Mouse (Mus musculus) adrenal gland, postnatal 10 days (tissue): ENCODE results near the gene Tcea3. TPM values are rescaled to one million over a fixed set of nuclear protein-coding genes. Genes with fewer than 3 reads are reported as not detected.
A peak's percentile ranks its signal among the peaks of the same experiment; 100 is the strongest.

ENCODE experiments used
- DNase-seq: peaks from one replicate; pipeline ENCODE4 v3.0.0; 2021; ENCODE audit warnings: mixed read lengths
- total RNA-seq, 2 experiments: library from RNA; stranded (reverse); gene quantifications; 2 replicates each; pipeline ENCODE4 v1.2.3; 2021

The Tcea3 gene
- total RNA-seq, 2 experiments from 2014 or later, result 15.1 to 22.7 TPM

- no peak for DNase-seq
Observed at GRCm38 (mm10) chr4:136281611-136282010, 34.1 kb downstream of the Tcea3 start.

- DNase-seq, result peak; percentile 38
Observed at GRCm38 (mm10) chr4:136282621-136283480, 35.3 kb downstream of the Tcea3 start.

- no peak for DNase-seq
Observed at GRCm38 (mm10) chr4:136283783-136284182, 36.3 kb downstream of the Tcea3 start.

- DNase-seq, result peak; percentile 83
Observed at GRCm38 (mm10) chr4:136284455-136284854, 36.9 kb downstream of the Tcea3 start, which contains the start of gene Zfp46. Zfp46 (plus strand) TSS chr4:136284683.

DNA sequence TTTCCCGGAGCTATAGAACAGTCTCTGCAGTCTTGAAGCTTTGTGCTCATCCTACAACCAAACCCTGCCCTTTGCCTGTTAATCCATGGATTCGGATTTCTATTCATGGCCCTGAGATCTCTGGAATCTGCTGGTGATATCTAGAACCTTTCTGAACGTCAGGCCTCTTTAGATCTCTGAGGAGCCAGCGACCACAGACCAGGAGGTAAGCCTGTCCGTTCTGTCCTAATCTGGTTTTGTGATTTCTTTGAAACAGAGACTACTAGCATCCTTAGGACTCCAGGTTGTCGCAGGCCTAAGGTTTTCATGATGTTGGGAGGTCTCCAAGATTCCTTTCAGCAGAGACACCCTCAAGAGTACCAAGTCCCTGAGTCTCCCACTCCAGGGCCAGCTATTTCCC lies 37.4 kb downstream of the Tcea3 start:
- peak; percentile 26 for DNase-seq

- peak; percentile 94 for DNase-seq
Observed at GRCm38 (mm10) chr4:136285348-136285810, 37.9 kb downstream of the Tcea3 start.

- peak; percentile 96 for DNase-seq
Observed at GRCm38 (mm10) chr4:136285811-136286371, 38.4 kb downstream of the Tcea3 start.

DNA sequence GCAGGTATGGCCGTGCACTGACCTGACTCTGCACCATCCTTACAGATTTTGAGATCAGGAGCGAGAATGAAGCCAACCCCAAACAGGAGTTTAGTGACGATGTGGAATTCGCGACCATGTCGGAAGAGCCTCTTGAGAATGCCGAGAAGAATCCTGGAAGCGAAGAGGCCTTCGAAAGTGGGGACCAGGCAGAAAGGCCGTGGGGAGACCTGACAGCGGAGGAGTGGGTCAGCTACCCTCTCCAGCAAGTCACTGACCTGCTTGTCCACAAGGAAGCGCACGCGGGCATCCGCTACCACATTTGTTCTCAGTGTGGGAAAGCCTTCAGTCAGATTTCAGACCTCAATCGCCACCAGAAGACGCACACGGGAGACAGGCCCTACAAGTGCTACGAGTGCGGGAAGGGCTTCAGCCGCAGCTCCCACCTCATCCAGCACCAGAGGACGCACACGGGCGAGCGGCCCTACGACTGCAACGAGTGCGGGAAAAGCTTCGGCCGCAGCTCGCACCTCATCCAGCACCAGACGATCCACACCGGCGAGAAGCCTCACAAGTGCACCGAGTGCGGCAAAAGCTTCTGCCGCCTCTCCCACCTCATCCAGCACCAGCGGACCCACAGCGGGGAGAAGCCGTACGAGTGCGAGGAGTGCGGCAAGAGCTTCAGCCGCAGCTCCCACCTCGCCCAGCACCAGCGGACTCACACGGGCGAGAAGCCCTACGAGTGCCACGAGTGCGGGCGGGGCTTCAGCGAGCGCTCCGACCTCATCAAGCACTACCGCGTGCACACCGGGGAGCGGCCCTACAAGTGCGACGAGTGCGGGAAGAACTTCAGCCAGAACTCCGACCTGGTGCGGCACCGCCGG lies 42.6 kb downstream of the Tcea3 start:
- no peak for DNase-seq

GRCm38 (mm10) chr4:136290781-136291595 lies 43.5 kb downstream of the Tcea3 start:
- no peak for DNase-seq

DNA sequence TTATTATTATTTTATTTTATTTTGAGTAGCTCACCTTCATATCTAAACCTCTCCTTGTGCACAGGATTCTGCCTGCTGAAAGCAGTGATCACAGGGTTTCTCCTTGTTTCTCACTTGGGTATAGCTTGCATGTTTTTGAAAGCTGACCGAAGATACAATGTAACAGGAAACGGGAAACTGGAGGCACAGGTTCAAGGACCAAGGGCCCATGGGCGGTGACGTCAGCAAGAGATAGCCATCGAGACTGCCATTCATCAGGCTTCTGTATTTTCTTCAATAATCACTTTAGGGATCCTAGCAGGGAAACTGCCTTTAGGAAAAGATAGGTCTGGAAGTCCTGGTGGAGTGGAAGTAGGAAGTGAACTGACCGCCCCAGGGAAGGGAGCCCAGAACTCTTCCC lies 44.2 kb downstream of the Tcea3 start:
- no peak for DNase-seq

- DNase-seq, result no peak
Observed at GRCm38 (mm10) chr4:136295941-136296340, 48.4 kb downstream of the Tcea3 start.

DNA sequence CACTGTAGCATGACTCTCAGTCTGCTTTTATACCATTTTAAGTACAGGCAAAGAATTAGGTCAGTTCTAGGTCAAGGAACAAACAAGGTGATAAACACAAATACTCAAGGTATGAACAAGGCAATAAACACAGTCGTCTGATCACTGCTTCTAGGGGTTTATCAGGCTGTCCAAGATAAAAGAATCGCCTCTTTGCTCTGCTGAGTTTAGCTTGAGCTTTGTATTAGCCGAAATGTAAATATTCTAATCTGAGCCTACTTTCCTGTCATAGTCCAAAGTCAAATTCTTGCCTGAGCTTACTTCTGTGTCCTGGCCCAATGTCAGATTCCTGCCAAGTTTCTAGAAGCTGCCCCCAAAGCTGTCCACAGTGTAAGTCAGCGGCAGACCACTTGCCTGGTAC lies 54.9 kb downstream of the Tcea3 start:
- no peak for DNase-seq

- no peak for DNase-seq
Observed at GRCm38 (mm10) chr4:136304181-136304580, 56.7 kb downstream of the Tcea3 start.

- no peak for DNase-seq
Observed at GRCm38 (mm10) chr4:136308355-136308754, 60.8 kb downstream of the Tcea3 start.

DNA sequence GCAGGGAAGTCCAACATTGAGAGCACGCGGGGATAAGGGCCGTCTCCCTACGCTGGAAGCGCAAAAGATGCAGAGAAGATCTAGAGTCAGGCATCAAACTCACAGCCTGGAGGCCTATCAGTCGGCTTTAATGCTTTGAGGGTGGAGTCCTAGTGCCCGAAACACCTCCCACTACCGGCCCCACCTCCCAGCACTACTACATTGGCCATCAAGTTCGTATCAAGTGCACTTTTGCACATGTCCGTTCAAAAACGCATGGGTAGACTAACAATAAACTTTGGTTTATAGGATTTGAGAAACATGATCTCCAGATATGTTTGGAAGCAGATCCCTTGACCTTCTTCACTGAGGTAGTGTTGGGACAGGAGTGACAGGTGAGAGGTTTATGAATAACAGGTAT lies 62.3 kb downstream of the Tcea3 start:
- peak; percentile 74 for DNase-seq

DNA sequence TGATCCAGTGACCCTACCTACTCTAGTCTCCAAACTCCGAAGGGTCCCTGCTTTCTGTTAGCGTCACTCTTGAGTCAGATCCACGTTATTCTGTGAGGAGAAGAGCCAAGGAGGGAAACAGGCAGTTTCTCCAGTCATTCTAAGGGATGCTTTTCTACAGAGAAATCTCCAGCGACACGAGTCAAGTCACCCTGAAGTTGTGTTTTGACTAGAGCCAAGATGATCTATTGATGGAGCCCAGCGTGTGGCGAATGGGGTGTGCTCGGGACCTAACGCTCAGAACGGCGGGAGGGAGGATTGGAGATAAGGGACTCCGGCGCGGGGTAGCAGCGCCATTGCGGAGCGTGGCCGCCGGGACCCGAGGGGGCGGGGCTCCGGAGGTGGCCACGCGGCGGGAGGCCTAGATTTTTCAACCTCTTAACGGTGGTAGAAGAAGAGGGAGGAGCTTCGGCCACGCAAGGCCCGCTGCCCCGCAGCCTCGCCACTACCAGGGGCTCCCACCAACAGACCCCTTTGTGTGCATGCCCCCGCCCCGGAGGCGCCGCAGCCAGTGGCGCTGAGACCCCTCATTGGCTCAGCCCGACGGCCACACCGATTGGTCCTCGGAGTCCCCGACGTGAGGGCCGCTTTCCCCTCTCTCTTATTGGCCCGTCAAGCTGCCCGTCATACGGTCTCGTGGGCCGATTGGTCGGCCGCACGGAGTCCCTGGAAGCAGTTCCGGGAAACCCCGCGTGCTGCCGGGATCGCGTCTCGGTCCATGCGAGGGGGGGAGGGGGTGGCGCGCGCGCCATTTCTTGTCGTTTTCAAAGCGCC lies 62.9 kb downstream of the Tcea3 start, which contains the start of gene Hnrnpr:
Gene Hnrnpr (plus strand): TSS at position 714 of the 813 bp plus-strand sequence.
- peak; percentile 100 for DNase-seq

DNA sequence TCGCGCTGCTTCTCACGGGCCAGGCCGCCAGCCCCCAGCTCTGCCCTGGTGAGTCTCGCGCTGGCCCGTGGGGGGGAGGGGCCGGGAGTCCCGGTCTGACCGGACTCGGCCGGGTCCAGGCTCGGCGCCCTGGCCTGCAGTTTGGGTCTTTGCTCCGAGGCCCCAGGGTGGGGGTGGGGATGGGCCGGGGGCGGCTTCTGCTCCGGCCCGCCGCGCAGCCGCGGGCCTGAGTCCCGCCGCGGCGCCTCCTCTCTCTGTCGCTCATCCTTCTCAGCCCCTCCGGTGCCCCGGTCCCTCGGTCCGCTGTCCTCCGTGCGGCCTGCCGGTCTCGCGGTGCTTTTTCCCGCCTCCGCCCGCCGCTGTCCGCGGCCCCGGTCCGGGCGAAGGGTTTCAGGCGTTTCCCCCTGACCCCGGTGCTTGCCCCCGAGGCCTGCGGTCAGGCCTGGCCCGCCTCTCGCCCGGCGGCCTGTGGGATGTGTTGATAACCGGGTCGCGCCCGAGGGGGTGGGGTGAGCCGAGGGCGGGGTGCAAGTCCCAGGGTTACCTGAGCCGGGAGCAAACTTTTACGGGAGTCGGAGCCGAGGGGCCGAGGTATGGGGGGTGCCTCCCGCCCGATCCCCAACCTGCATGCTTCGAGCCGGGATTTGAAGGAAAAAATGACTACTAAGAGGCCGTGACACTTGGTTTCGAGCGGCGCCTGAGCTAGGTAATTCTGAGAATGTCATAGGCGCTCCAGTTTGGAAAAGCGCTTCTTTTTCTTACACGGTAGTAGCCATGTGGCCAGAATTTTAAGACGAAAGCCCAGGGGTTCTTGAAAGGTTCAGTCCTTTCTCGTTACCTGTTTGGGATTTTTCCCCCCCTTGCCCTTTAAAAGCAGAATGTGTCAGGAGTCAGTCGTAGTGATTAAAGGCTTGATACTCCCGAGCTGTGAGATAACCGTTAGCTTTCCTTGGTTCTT lies 63.8 kb downstream of the Tcea3 start:
- DNase-seq, result peak; percentile 69

DNA sequence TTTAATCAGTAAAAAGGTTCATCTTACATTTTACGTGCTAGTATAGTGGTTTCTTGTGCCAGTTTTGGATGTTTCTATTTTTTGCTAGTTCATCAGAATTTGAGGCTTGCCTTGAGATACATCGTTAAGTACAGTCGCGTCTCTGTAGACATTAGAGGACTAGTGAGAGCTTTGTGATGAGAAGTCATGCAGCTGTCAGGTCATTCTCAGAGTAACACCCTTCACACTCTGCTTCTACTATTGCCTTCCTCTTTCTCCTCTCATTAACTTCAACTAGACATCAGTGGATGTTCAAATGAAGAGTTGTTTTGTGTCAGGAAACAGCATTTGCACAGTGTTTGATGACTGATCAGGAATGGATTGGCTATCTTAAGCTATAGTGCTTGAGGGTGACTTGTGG lies 65.1 kb downstream of the Tcea3 start:
- DNase-seq, result no peak

GRCm38 (mm10) chr4:136317667-136318066 lies 70.1 kb downstream of the Tcea3 start:
- DNase-seq, result no peak
